Mouse (Mus musculus): ENCODE results near the gene Myo6. TPM values are rescaled to one million over a fixed set of nuclear protein-coding genes. Genes with fewer than 3 reads are reported as not detected.

Myo6 gene
- total RNA-seq, 2 experiments from 2014 or later = 18.8 to 21.3 TPM

Other genes with a start within 250 kb of the Myo6 start
- gene Filip1, start 152.2 kb upstream of the Myo6 start, total RNA-seq (2021) = 100 to 1,000 TPM; 101 to 114 TPM
- gene Senp6, start 98.1 kb upstream of the Myo6 start, total RNA-seq (2021) = 100 to 1,000 TPM; 101 to 104 TPM

Measured in heart, postnatal 4 days (tissue).